Mouse (Mus musculus): ENCODE measurements around the gene Amph.
"Not testable (repeated sequence)": the region's sequence is repeated elsewhere in the genome, so short reads cannot be mapped to it uniquely, and the experiment has no call there.

Amph gene

DNA sequence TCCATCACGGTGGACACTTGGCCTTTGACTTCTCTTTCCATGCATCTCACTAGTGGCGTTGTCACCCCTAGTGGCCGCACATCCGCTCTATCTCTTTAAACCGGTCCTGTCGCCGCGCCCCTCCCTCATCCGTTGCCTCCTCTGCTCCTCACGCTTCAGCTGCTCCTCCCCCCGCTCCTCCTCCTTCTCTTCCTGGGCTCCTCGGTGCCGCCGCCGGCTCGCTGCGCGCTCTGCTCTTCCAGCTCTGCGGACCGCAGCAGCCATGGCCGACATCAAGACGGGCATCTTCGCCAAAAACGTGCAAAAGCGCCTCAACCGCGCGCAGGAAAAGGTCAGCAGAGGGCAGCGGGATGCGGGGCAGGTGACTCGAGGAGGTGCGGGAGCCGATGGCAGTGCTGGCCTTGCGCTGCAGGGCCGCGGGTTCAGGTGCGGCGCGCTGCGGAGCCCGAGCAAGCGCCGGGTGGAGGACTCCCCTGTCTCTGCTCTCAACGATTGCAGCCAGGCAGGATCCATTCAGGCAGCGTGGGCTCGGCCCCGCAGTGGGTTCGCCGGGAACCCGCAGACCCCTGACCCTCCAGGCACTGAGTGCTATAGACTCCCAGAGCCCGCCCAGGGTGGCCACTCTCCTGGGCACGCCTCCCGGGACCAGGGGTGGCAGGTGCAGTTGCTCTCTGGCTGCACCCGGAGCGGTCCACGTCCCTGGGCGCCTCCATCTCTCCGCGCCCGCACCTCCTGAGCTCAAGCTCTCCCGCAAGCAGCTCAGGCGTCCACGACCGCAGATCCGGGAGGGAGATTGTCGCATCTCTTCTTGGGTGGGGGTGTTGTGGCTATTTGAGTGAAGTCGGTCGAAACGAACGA is at the start of gene Amph:
TSS of gene Amph (plus strand) at position 35 of the 858 bp plus-strand sequence.
- DNase-seq, result peak; percentile 76

DNA sequence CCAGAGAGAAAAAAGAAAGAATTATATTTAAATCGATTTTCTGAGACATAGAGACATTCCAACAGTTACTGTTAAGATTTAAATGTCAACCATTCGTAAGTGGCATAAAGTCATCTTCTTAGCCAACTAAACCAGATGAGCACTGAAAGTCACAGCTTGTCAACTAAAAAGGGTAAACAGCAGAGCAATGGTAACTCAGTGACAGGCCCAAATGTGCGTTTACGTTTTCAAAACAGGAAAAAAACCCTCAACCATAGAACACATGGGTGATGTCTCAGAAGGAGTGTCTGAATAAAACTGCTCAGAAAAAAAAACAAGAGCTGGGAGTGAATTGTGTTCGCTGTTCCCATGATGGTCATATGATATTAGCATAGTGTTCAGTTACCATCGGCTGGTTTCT is 44.4 kb upstream of the Amph start:
- no peak for DNase-seq

GRCm38 (mm10) chr13:18914774-18915173 is 33.2 kb upstream of the Amph start:
- no peak for DNase-seq

- not testable (repeated sequence) for DNase-seq
Measured at GRCm38 (mm10) chr13:18933191-18933590, 14.8 kb upstream of the Amph start.

GRCm38 (mm10) chr13:18947686-18948085 is 319 bp upstream of the Amph start:
- DNase-seq, result no peak

- no peak for DNase-seq
Measured at GRCm38 (mm10) chr13:18949029-18949350, 985 bp downstream of the Amph start.

- peak; percentile 37 for DNase-seq
Measured at GRCm38 (mm10) chr13:18949626-18950200, 1.7 kb downstream of the Amph start.

- DNase-seq, result no peak
Measured at GRCm38 (mm10) chr13:18953575-18953974, 5.6 kb downstream of the Amph start.

GRCm38 (mm10) chr13:18956065-18956913 is 8.3 kb downstream of the Amph start:
- no peak for DNase-seq

DNA sequence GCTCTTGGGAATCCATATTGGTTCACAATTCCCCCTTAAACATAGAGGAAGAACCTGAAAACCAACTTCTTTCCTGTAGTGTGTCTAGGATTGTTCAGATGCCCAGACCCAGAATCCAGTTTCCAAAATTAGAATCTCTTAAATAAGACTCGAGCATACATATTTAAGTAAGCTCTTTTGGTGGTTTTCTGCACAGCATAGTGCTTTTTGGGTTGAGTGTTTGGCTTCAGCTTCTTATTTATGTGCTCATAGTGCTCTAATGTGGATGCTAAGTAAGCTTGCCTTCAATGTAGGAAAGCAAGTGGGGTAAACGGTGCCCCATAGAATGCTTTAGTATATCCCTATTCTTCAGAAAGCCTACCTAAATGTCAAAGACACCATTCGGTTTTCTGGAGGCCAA is 9.0 kb downstream of the Amph start:
- DNase-seq, result no peak

DNA sequence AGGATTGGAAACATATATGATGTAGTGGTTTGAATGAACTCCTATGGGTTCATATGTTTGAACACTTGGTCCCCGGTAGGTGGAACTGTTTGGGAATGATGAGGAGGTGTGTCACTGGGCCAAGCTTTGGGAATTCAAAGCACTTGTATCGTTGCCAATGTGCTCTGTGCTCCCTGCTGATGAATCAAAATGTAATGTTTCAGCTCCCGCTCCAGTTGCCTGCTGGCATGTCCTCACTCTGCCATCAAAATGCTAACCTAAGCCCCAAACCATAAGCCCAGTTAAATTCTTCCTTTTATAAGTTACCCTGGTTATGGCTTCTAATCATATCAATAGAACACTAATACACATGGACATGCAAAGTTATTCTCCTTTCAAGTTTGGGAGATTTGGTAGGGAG is 24.6 kb downstream of the Amph start:
- DNase-seq, result no peak

DNA sequence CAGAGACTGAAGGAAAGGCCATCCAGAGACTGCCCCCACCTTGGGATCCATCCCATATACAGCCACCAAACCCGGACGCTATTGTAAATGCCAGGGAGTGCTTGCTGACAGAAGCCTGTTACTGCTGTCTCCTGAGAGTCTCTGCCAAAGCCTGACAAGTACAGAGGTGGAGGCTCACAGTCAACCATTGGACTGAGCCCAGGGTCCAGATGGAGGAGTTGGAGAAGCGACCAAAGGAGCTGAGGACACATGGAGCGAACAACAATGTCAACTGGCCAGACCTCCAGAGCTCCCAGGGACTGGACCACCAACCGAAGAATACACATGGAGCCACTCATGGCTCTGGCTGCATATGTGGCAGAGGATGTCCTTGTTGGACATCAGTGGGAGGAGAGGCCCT is 26.3 kb downstream of the Amph start:
- no peak for DNase-seq

GRCm38 (mm10) chr13:18987266-18987665 is 39.3 kb downstream of the Amph start:
- DNase-seq, result no peak

GRCm38 (mm10) chr13:18988323-18988722 is 40.3 kb downstream of the Amph start:
- no peak for DNase-seq

DNA sequence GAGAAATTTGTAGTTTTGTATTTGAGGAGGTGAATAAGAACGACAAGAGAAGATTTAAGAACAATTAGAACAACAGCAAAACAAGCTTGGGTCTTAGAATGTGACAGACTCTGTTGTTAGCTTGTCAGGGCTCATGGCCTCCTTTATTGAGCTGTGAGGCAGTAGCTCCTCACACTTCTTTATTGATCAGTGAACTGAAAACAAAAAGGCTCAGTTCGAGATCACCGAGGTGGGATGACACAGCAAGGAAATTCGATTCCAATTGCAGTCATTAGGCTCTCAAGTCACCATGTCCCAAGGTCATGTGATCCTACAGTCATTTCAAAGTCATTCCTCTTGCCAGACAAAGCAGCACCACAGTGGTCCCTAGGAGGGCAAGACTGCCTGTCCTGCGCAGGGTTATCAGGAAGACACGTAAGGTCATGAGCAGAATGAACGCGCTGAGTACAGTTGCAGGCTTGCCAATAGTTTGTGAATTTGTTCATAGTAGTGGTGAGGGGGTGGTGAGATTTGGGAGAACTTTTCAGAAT is 41.2 kb downstream of the Amph start:
- DNase-seq, result no peak

DNA sequence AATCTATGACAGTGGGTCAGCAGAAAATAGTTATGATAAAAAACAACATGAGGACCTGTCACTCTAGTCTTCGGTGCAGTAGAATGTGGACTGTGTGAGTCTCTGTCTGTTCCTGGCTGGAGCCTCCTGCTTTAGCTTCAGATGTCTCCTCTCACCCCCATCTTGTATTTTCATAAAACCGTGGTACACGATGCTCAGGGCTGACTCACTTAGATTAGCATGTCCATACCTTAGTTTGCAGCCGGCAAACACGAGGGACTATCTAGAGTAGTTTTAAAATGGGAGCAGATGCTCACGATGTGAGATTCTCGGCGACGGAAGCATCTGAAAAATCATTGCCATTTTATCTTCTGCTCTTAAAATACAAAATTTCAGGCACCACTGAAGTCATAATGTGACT is 54.5 kb downstream of the Amph start:
- no peak for DNase-seq

DNA sequence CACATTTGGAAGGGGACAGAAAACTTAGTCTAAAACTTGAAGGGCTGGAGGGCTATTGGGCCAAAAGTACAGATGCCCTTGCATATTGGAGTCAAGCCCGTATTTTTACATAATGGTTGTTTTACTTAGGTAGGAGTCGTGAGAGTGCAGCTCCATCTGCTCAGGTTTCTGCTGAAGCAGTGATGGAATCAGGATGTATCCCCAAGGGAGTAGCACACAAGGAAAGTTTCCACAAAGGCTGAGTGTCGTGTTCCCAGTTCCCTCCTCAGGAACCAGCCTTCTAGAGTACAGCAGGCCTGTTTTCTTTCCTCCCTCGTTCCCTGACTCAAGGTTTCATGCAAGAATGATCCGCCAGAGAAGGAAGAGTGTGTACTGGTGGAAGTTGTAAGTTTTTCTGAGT is 56.4 kb downstream of the Amph start:
- no peak for DNase-seq

DNA sequence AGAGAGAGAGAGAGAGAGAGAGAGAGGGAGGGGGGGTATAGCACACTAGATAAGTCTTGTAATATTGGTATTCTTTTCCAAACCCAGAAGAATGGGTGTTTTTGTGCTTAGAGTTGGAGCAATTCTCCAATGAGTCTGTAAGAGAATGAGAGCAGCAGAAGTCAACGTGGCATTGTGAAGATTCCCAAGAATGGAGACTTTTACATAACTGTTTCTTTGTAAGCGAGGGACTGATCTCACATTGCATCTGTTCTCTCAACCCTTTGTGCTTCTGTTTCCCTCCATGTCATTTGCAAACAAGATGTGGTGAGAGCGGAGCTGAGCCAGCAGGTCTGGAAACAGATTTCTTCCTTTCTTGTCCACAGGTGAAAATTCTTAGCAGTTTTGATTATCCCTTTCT is 60.4 kb downstream of the Amph start:
- no peak for DNase-seq

DNA sequence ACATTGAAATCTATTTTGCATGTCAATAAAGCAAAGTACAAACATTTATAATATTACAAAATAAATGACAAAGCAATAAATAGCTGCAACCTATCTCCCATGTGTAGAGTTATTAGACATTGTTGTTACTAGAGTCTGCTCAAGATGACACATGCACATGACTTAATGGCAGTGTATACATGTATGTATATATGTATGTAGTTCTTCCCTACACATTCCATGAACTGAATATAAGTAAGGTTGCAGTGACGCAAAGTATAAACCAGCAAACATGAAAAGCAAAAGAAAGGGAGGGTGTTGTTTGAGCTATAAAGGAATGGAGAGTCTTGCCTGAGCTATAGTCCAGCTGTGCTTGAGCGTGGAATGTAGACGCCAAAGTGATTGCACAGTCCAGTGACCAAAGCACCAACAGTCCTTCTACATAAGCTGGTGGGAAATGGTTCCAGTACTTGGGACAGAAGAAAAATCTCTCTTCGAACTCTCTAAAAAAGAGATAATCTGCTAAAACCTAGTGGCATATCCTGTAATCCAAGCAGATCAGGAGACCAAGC is 66.9 kb downstream of the Amph start:
- DNase-seq, result no peak

DNA sequence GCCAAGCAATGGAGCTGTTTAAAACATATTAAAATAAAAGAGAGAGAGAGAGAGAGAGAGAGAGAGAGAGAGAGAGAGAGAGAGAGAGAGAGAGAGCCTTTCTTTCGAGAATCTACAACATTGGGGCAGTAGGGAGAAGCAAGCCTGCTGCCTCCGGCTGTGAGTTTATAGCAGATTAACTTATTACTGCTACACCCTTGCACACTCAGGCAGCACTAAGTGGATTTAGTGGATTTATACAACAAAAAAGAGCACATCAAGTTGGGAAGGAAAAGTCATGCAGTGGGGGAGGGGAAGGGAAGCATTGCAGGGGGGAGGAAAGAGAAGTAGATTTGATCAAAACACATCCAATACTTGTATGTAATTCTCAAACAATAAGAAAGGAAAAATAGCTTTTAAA is 73.5 kb downstream of the Amph start:
- no peak for DNase-seq

- no peak for DNase-seq
Measured at GRCm38 (mm10) chr13:19022310-19022709, 74.3 kb downstream of the Amph start.

DNA sequence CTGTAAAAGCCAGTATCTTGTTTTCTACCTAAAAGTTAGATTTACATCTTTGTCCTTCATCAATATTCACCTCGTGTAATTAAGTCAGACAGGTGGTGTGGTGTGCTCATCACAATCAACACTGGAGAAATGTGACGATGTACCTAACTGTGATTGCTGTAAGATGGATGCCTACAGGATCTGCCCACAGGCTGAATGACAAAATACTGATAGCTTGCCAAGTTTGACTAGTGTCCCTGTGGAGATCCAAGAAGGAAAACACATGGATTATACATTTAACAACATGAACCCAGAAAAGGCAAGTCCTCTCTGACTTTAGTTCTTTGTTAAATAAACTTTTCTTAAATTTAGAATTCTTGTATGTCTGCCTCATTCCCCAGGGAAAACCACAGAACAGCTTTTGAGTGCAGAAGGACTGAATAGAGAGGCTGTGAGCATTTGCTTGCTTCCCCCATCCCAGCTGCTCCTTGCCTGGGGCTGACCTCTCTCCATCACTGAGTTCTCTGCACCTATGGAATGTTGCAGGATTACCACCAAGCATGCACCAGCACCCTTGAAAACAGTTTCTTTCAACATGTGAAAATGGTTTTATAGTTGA is 77.2 kb downstream of the Amph start:
- no peak for DNase-seq

DNA sequence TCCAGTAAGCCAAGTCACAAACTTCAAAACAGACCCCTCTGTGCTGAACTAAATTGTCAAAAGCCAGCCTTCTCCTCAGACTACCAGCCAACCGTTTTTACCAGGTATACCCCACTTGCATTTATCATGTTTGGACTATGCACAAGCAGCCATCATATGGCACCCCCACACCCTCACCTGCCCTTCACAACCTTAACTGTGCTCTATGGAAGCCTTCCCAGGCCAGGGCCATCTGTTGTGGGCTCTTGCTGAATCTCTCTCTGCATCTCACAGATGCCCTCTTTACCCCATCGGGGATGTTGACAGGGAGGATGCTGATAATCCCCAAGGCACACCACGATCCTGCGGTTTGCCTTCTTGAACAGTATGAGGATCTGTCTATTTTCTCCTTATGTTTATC is 77.9 kb downstream of the Amph start:
- DNase-seq, result no peak

All from kidney, postnatal 10 days (tissue).